Mouse (Mus musculus): ENCODE data around the gene Ogdh. TPM values are rescaled to one million over a fixed set of nuclear protein-coding genes. Genes with fewer than 3 reads are reported as not detected.
A peak's percentile ranks its signal among the peaks of the same experiment; 100 is the strongest.

Ogdh gene
- polyA plus RNA-seq, 1 experiment from 2014 or later, result 142 TPM

- WGBS, result 83% methylated on average over 8 of the region's 8 CpGs
- no peak for ATAC-seq
- peaks cover 16% of the 10 kb centered on the region for H3K4me1 ChIP-seq (ENCODE audit: control insufficient read depth, insufficient read depth, low read depth, low read length)
These were observed 99.1 kb downstream of the Ogdh start for GRCm38 (mm10) chr11:6390376-6391053.

GRCm38 (mm10) chr11:6391516-6392276 lies 100.3 kb downstream of the Ogdh start:
- H3K4me3 ChIP-seq (ENCODE audit: low read length), result no peak overlapping the region
- 89% methylated on average over 8 of the region's 8 CpGs for WGBS
- peaks cover 23% of the 10 kb centered on the region for H3K36me3 ChIP-seq (ENCODE audit: control insufficient read depth, insufficient read depth, low read length)
- peaks cover 16% of the 10 kb centered on the region for H3K4me1 ChIP-seq (ENCODE audit: control insufficient read depth, insufficient read depth, low read depth, low read length)
- no peaks in the 10 kb centered on the region for H3K27me3 ChIP-seq (replicated peaks; ENCODE audit: control insufficient read depth, insufficient read depth, low read length)
- ATAC-seq, result no peak
- no peak overlapping the region; the same call in 1 of the 2 replicates for H3K4me2 ChIP-seq (ENCODE audit: low read length)
- no peaks in the 10 kb centered on the region for H3K9me3 ChIP-seq (ENCODE audit: control insufficient read depth, low read length)
- H3K27ac ChIP-seq (ENCODE audit: low read depth, low read length), result no peak overlapping the region
- H3K9ac ChIP-seq (ENCODE audit: low read depth, low read length), result no peak overlapping the region

More at GRCm38 (mm10) chr11:6390376-6391053, 99.1 kb downstream of the Ogdh start:
- H3K9ac ChIP-seq (ENCODE audit: low read depth, low read length), result peak overlapping the region; percentile 99; the same call in 1 of the 2 replicates
- peak overlapping the region; percentile 91 for H3K4me3 ChIP-seq (ENCODE audit: low read length)
- H3K4me2 ChIP-seq (ENCODE audit: low read length), result peak overlapping the region; percentile 80
- peaks cover 14% of the 10 kb centered on the region for H3K36me3 ChIP-seq (ENCODE audit: control insufficient read depth, insufficient read depth, low read length)
- H3K27me3 ChIP-seq (replicated peaks; ENCODE audit: control insufficient read depth, insufficient read depth, low read length), result no peaks in the 10 kb centered on the region
- no peak overlapping the region for H3K27ac ChIP-seq (ENCODE audit: low read depth, low read length)
- H3K9me3 ChIP-seq (ENCODE audit: control insufficient read depth, low read length), result no peaks in the 10 kb centered on the region

GRCm38 (mm10) chr11:6392857-6393256 lies 101.4 kb downstream of the Ogdh start:
- WGBS, result 88% methylated on average over 6 of the region's 6 CpGs
- Histone ChIP-seq H3K9me3 (ENCODE audit: control insufficient read depth, low read length) (no peaks in the 10 kb centered on the region), H3K4me2 (ENCODE audit: low read length) (no peak overlapping the region), H3K36me3 (ENCODE audit: control insufficient read depth, insufficient read depth, low read length) (peaks cover 34% of the 10 kb centered on the region), H3K4me3 (ENCODE audit: low read length) (no peak overlapping the region), H3K27ac (ENCODE audit: low read depth, low read length) (no peak overlapping the region), H3K4me1 (ENCODE audit: control insufficient read depth, insufficient read depth, low read depth, low read length) (peaks cover 16% of the 10 kb centered on the region), H3K9ac (ENCODE audit: low read depth, low read length) (no peak overlapping the region), H3K27me3 (replicated peaks; ENCODE audit: control insufficient read depth, insufficient read depth, low read length) (no peaks in the 10 kb centered on the region)
- ATAC-seq, result no peak

- 82% methylated on average over 1 of the region's 1 CpGs for WGBS
- Histone ChIP-seq H3K4me3 (ENCODE audit: low read length) (no peak overlapping the region), H3K4me1 (ENCODE audit: control insufficient read depth, insufficient read depth, low read depth, low read length) (peaks cover 16% of the 10 kb centered on the region), H3K9me3 (ENCODE audit: control insufficient read depth, low read length) (no peaks in the 10 kb centered on the region), H3K36me3 (ENCODE audit: control insufficient read depth, insufficient read depth, low read length) (peaks cover 42% of the 10 kb centered on the region), H3K4me2 (ENCODE audit: low read length) (no peak overlapping the region), H3K27ac (ENCODE audit: low read depth, low read length) (no peak overlapping the region), H3K27me3 (replicated peaks; ENCODE audit: control insufficient read depth, insufficient read depth, low read length) (no peaks in the 10 kb centered on the region), H3K9ac (ENCODE audit: low read depth, low read length) (no peak overlapping the region)
- ATAC-seq, result no peak
These were observed 102.4 kb downstream of the Ogdh start for GRCm38 (mm10) chr11:6393866-6394265.

GRCm38 (mm10) chr11:6395565-6395964 lies 104.1 kb downstream of the Ogdh start:
- no peak for ATAC-seq
- Histone ChIP-seq H3K9ac (ENCODE audit: low read depth, low read length) (no peak overlapping the region), H3K27ac (ENCODE audit: low read depth, low read length) (no peak overlapping the region), H3K36me3 (ENCODE audit: control insufficient read depth, insufficient read depth, low read length) (peaks cover 58% of the 10 kb centered on the region), H3K4me2 (ENCODE audit: low read length) (no peak overlapping the region), H3K4me1 (ENCODE audit: control insufficient read depth, insufficient read depth, low read depth, low read length) (peaks cover 10% of the 10 kb centered on the region), H3K27me3 (replicated peaks; ENCODE audit: control insufficient read depth, insufficient read depth, low read length) (no peaks in the 10 kb centered on the region), H3K4me3 (ENCODE audit: low read length) (no peak overlapping the region), H3K9me3 (ENCODE audit: control insufficient read depth, low read length) (no peaks in the 10 kb centered on the region)
- WGBS, result 63% methylated on average over 5 of the region's 5 CpGs

- H3K4me2 ChIP-seq (ENCODE audit: low read length), result no peak overlapping the region
- ATAC-seq, result 0 out of 2 replicates have a peak, but pooled peaks have one; percentile 6
- no peaks in the 10 kb centered on the region for H3K27me3 ChIP-seq (replicated peaks; ENCODE audit: control insufficient read depth, insufficient read depth, low read length)
- 93% methylated on average over 10 of the region's 10 CpGs for WGBS
- H3K36me3 ChIP-seq (ENCODE audit: control insufficient read depth, insufficient read depth, low read length), result peaks cover 73% of the 10 kb centered on the region
- no peaks in the 10 kb centered on the region for H3K4me1 ChIP-seq (ENCODE audit: control insufficient read depth, insufficient read depth, low read depth, low read length)
- no peak overlapping the region for H3K9ac ChIP-seq (ENCODE audit: low read depth, low read length)
- H3K4me3 ChIP-seq (ENCODE audit: low read length), result no peak overlapping the region
- no peaks in the 10 kb centered on the region for H3K9me3 ChIP-seq (ENCODE audit: control insufficient read depth, low read length)
- no peak overlapping the region for H3K27ac ChIP-seq (ENCODE audit: low read depth, low read length)
These were observed 106.7 kb downstream of the Ogdh start for GRCm38 (mm10) chr11:6398141-6398540.

GRCm38 (mm10) chr11:6402515-6403510 lies 111.4 kb downstream of the Ogdh start:
- 89% methylated on average over 19 of the region's 19 CpGs for WGBS
- ATAC-seq, result no peak

GRCm38 (mm10) chr11:6403830-6404405 lies 112.5 kb downstream of the Ogdh start:
- H3K36me3 ChIP-seq (ENCODE audit: control insufficient read depth, insufficient read depth, low read length), result peaks cover 64% of the 10 kb centered on the region
- H3K4me2 ChIP-seq (ENCODE audit: low read length), result no peak overlapping the region
- no peak overlapping the region for H3K27ac ChIP-seq (ENCODE audit: low read depth, low read length)
- no peaks in the 10 kb centered on the region for H3K27me3 ChIP-seq (replicated peaks; ENCODE audit: control insufficient read depth, insufficient read depth, low read length)
- peaks cover 18% of the 10 kb centered on the region for H3K4me1 ChIP-seq (ENCODE audit: control insufficient read depth, insufficient read depth, low read depth, low read length)
- H3K9me3 ChIP-seq (ENCODE audit: control insufficient read depth, low read length), result no peaks in the 10 kb centered on the region
- ATAC-seq, result no peak
- no peak overlapping the region for H3K9ac ChIP-seq (ENCODE audit: low read depth, low read length)
- 94% methylated on average over 5 of the region's 5 CpGs for WGBS
- H3K4me3 ChIP-seq (ENCODE audit: low read length), result no peak overlapping the region

More at GRCm38 (mm10) chr11:6402515-6403510, 111.4 kb downstream of the Ogdh start:
- Histone ChIP-seq H3K27ac (ENCODE audit: low read depth, low read length) (no peak overlapping the region), H3K4me2 (ENCODE audit: low read length) (no peak overlapping the region), H3K4me3 (ENCODE audit: low read length) (no peak overlapping the region), H3K9ac (ENCODE audit: low read depth, low read length) (no peak overlapping the region), H3K4me1 (ENCODE audit: control insufficient read depth, insufficient read depth, low read depth, low read length) (peaks cover 18% of the 10 kb centered on the region), H3K36me3 (ENCODE audit: control insufficient read depth, insufficient read depth, low read length) (peaks cover 74% of the 10 kb centered on the region), H3K27me3 (replicated peaks; ENCODE audit: control insufficient read depth, insufficient read depth, low read length) (no peaks in the 10 kb centered on the region), H3K9me3 (ENCODE audit: control insufficient read depth, low read length) (no peaks in the 10 kb centered on the region)

Measured in hindbrain, embryonic 16.5 days (tissue).